Mouse (Mus musculus) hindbrain, embryonic 11.5 days (tissue): ENCODE measurements around the gene Pdcd10. TPM values are rescaled to one million over a fixed set of nuclear protein-coding genes. Genes with fewer than 3 reads are reported as not detected.

Experiments used
- ATAC-seq: fragments of 200-750 bp; cut with Nextera tagmentation; 2 replicates; pipeline ENCODE4 v1.8.0; 2017; ENCODE audit warnings: mild to moderate bottlenecking, moderate TSS enrichment, moderate library complexity; ENCODE audit not compliant: low FRiP score
- DNase-seq: peaks from one replicate; pipeline ENCODE4 v3.0.0-alpha.2; 2015; ENCODE audit warnings: low spot score
- H3K27ac ChIP-seq: fragments of 300-500 bp; sonication (generic); 2 replicates; pipeline ENCODE4 v1.5.1; 2014; ENCODE audit warnings: mild to moderate bottlenecking, low read depth, low read length
- H3K27me3 ChIP-seq: fragments of 300-500 bp; sonication (generic); 2 replicates; pipeline ENCODE4 v1.6.1; 2014; ENCODE audit warnings: mild to moderate bottlenecking, low read length, moderate library complexity, mixed read lengths; ENCODE audit not compliant: control insufficient read depth, insufficient read depth
- H3K36me3 ChIP-seq: fragments of 300-500 bp; sonication (generic); 2 replicates; pipeline ENCODE4 v1.6.1; 2014; ENCODE audit warnings: mild to moderate bottlenecking, low read length, moderate library complexity, mixed read lengths; ENCODE audit not compliant: control insufficient read depth, insufficient read depth
- H3K4me1 ChIP-seq: fragments of 300-500 bp; sonication (generic); replicated peaks from 2 replicates; pipeline ENCODE4 v1.6.1; 2014; ENCODE audit warnings: low read length, mixed read lengths; ENCODE audit not compliant: control insufficient read depth, insufficient read depth
- H3K4me2 ChIP-seq: fragments of 300-500 bp; sonication (generic); replicated peaks from 2 replicates; pipeline ENCODE4 v1.6.1; 2014; ENCODE audit warnings: mild to moderate bottlenecking, low read depth, low read length
- H3K4me3 ChIP-seq: fragments of 300-500 bp; sonication (generic); 2 replicates; pipeline ENCODE4 v1.5.1; 2014; ENCODE audit warnings: low read depth, low read length
- H3K9ac ChIP-seq: fragments of 300-500 bp; sonication (generic); 2 replicates; pipeline ENCODE4 v1.6.1; 2014; ENCODE audit warnings: low read depth, low read length
- H3K9me3 ChIP-seq: fragments of 300-500 bp; sonication (generic); 2 replicates; pipeline ENCODE4 v1.6.1; 2016; ENCODE audit warnings: low read length; ENCODE audit not compliant: control insufficient read depth
- WGBS: fragments of 180-500 bp; shearing (Covaris S2); extraction: QIAGEN DNeasy Blood & Tissue Kit; methylation state at CpG from one replicate; pipeline ENCODE4 v1.1.7; 2014; 5-methylcytosine and 5-hydroxymethylcytosine counted together
- polyA plus RNA-seq: library from polyadenylated mRNA; unstranded; fragments of >200 nt; fragmentation: Nextera tagmentation; extraction: Ambion mirVana; gene quantifications from 2 replicates; pipeline ENCODE4 v1.2.1, GENCODE M21; 2014

Pdcd10 gene
- polyA plus RNA-seq, 1 experiment from 2014 or later: 103 TPM

- Histone ChIP-seq H3K4me3 (no peak overlapping the region), H3K9me3 (no peaks in the 10 kb centered on the region), H3K27ac (no peak overlapping the region), H3K4me2 (no peak overlapping the region), H3K9ac (no peak overlapping the region), H3K36me3 (no peaks in the 10 kb centered on the region), H3K27me3 (no peaks in the 10 kb centered on the region), H3K4me1 (no peaks in the 10 kb centered on the region)
- DNase-seq: no peak
- no peak for ATAC-seq
- 88% methylated on average over 1 of the region's 1 CpGs for WGBS
Observed at GRCm38 (mm10) chr3:75544287-75544686, 12.4 kb downstream of the Pdcd10 start.

GRCm38 (mm10) chr3:75542852-75543251 lies 13.8 kb downstream of the Pdcd10 start:
- DNase-seq: no peak
- Histone ChIP-seq H3K4me3 (no peak overlapping the region), H3K4me2 (no peak overlapping the region), H3K27ac (no peak overlapping the region), H3K36me3 (no peaks in the 10 kb centered on the region), H3K9ac (no peak overlapping the region), H3K9me3 (no peaks in the 10 kb centered on the region), H3K4me1 (no peaks in the 10 kb centered on the region), H3K27me3 (no peaks in the 10 kb centered on the region)
- 76% methylated on average over 3 of the region's 3 CpGs for WGBS
- ATAC-seq: 0 out of 2 replicates have a peak, but pooled peaks have one; percentile 68

GRCm38 (mm10) chr3:75541259-75541658 lies 15.4 kb downstream of the Pdcd10 start:
- DNase-seq (no peak), ATAC-seq (no peak)
- no peak overlapping the region for H3K4me2 ChIP-seq
- no peak overlapping the region for H3K4me3 ChIP-seq
- H3K36me3 ChIP-seq: no peaks in the 10 kb centered on the region
- no peaks in the 10 kb centered on the region for H3K4me1 ChIP-seq
- H3K9ac ChIP-seq: no peak overlapping the region
- 85% methylated on average over 4 of the region's 4 CpGs for WGBS
- H3K27ac ChIP-seq: no peak overlapping the region
- H3K27me3 ChIP-seq: no peaks in the 10 kb centered on the region
- H3K9me3 ChIP-seq: no peaks in the 10 kb centered on the region

- H3K27ac ChIP-seq: no peak overlapping the region
- ATAC-seq: no peak
- DNase-seq: no peak
- no peaks in the 10 kb centered on the region for H3K9me3 ChIP-seq
- H3K36me3 ChIP-seq: no peaks in the 10 kb centered on the region
- no peaks in the 10 kb centered on the region for H3K27me3 ChIP-seq
- no peaks in the 10 kb centered on the region for H3K4me1 ChIP-seq
- no peak overlapping the region for H3K4me3 ChIP-seq
- H3K9ac ChIP-seq: no peak overlapping the region
- no peak overlapping the region for H3K4me2 ChIP-seq
- WGBS: 89% methylated on average over 3 of the region's 3 CpGs
Observed at GRCm38 (mm10) chr3:75534045-75534834, 22.4 kb downstream of the Pdcd10 start.

GRCm38 (mm10) chr3:75531074-75531473 lies 25.6 kb downstream of the Pdcd10 start:
- Histone ChIP-seq H3K9ac (no peak overlapping the region), H3K4me2 (no peak overlapping the region), H3K4me3 (no peak overlapping the region), H3K4me1 (no peaks in the 10 kb centered on the region), H3K9me3 (no peaks in the 10 kb centered on the region), H3K27ac (no peak overlapping the region), H3K36me3 (no peaks in the 10 kb centered on the region), H3K27me3 (no peaks in the 10 kb centered on the region)
- 94% methylated on average over 3 of the region's 3 CpGs for WGBS
- DNase-seq (no peak), ATAC-seq (no peak)

DNA sequence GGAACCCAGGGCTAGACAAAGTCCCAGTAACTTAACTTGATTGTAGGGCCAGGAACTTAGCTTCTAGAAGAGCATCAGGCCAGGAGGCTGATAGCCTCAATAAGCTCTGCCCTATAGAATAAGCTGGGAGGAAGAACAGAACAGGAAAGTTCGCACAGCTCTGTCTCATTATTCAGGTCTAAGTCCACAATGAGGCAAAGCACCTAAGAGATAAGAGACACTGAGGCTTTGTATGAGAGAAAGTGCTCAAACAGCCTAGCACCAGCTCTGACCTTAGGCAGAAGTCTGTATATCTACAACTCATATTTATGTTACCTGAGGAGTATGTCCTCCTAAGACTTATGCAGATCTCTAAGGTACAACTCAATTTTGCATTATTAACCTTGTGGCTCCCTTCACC lies 34.1 kb downstream of the Pdcd10 start:
- H3K27ac ChIP-seq: no peak overlapping the region
- no peaks in the 10 kb centered on the region for H3K4me1 ChIP-seq
- H3K9me3 ChIP-seq: no peaks in the 10 kb centered on the region
- H3K27me3 ChIP-seq: no peaks in the 10 kb centered on the region
- H3K4me3 ChIP-seq: no peak overlapping the region
- H3K36me3 ChIP-seq: no peaks in the 10 kb centered on the region
- no peak for DNase-seq
- H3K4me2 ChIP-seq: no peak overlapping the region
- 93% methylated on average over 1 of the region's 1 CpGs for WGBS
- ATAC-seq: no peak
- no peak overlapping the region for H3K9ac ChIP-seq

GRCm38 (mm10) chr3:75521314-75521713 lies 35.3 kb downstream of the Pdcd10 start:
- Histone ChIP-seq H3K27me3 (no peaks in the 10 kb centered on the region), H3K27ac (no peak overlapping the region), H3K4me3 (no peak overlapping the region), H3K4me1 (no peaks in the 10 kb centered on the region), H3K36me3 (no peaks in the 10 kb centered on the region), H3K4me2 (no peak overlapping the region), H3K9ac (no peak overlapping the region), H3K9me3 (no peaks in the 10 kb centered on the region)
- DNase-seq (no peak), ATAC-seq (no peak)
- WGBS: 82% methylated on average over 2 of the region's 2 CpGs

DNA sequence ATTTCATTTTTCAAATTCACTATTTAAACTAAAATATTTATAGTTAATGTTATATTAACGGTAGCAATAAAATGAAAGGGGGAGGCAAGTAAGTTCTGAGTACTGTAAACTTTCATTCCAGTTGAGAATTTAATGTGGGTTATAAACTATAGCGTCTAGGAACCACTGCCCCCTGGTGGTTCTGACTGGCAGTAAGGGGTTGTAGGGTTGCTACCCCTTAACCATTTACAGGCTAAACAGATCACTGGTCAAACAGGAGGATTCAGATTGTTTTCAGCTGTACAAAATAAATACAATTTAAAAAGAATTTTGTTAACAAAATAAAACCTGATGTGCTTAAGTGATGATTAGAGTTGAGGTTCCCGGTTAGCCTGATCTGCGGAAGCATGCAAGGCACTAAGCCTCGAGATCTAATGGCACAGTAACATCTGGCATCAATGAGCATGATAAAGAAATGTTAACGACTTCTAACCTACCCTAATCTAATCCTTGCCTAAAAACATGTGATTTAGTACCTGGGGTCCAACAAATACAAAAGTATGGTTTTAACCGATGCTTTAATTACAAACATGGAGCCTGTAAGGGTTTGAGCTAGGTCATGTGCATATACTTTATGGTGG lies 38.9 kb downstream of the Pdcd10 start:
- H3K27me3 ChIP-seq: no peaks in the 10 kb centered on the region
- no peak overlapping the region for H3K9ac ChIP-seq
- peak; percentile 35; the same call in 1 of the 2 replicates for ATAC-seq
- DNase-seq: peak; percentile 63
- no peak overlapping the region for H3K4me3 ChIP-seq
- H3K4me2 ChIP-seq: no peak overlapping the region
- H3K27ac ChIP-seq: no peak overlapping the region
- WGBS: 80% methylated on average over 7 of the region's 7 CpGs
- no peaks in the 10 kb centered on the region for H3K9me3 ChIP-seq
- no peaks in the 10 kb centered on the region for H3K36me3 ChIP-seq
- H3K4me1 ChIP-seq: no peaks in the 10 kb centered on the region
